Mouse (Mus musculus) frontal cortex, postnatal 36 days (tissue): ENCODE results near the gene Ccdc154.
"Not testable (repeated sequence)": the region's sequence is repeated elsewhere in the genome, so short reads cannot be mapped to it uniquely, and the experiment has no call there.

Experiments
- DNase-seq, 2 experiments: peaks; one replicate each; pipeline ENCODE4 v3.0.0; 2022; ENCODE audit warnings: low spot score in 2 of 2

Gene Ccdc154

GRCm38 (mm10) chr17:25162161-25162560 is at the start of gene Ccdc154:
Gene Ccdc154 (plus strand): TSS chr17:25162461.
- no peak for DNase-seq

GRCm38 (mm10) chr17:25114908-25115645 is 47.2 kb upstream of the Ccdc154 start:
- DNase-seq: no peak

- DNase-seq: peak; percentile 91 to 93
Measured at GRCm38 (mm10) chr17:25115664-25116432, 46.4 kb upstream of the Ccdc154 start, which contains the start of gene Telo2. Gene Telo2 (minus strand): TSS chr17:25115967.

GRCm38 (mm10) chr17:25117263-25117662 is 45.0 kb upstream of the Ccdc154 start:
- no peak for DNase-seq

GRCm38 (mm10) chr17:25120406-25120805 is 41.9 kb upstream of the Ccdc154 start, which contains the start of gene Ptx4:
Gene Ptx4 (plus strand): TSS chr17:25120760.
- DNase-seq: no peak

GRCm38 (mm10) chr17:25123979-25124378 is 38.3 kb upstream of the Ccdc154 start:
- DNase-seq: no peak

GRCm38 (mm10) chr17:25125442-25126060 is 36.7 kb upstream of the Ccdc154 start:
- DNase-seq: not testable (repeated sequence)

GRCm38 (mm10) chr17:25127079-25127478 is 35.2 kb upstream of the Ccdc154 start:
- DNase-seq: no peak

- no peak for DNase-seq
Measured at GRCm38 (mm10) chr17:25127681-25128080, 34.6 kb upstream of the Ccdc154 start.

- DNase-seq: no peak
Measured at GRCm38 (mm10) chr17:25130060-25130459, 32.2 kb upstream of the Ccdc154 start.

- peak; percentile 96 to 98 for DNase-seq
Measured at GRCm38 (mm10) chr17:25133275-25133698, 29.0 kb upstream of the Ccdc154 start, which contains the start of gene Clcn7. Gene Clcn7 (plus strand): TSS chr17:25133391.

- DNase-seq: no peak
Measured at GRCm38 (mm10) chr17:25135622-25136021, 26.6 kb upstream of the Ccdc154 start.

GRCm38 (mm10) chr17:25138803-25139202 is 23.5 kb upstream of the Ccdc154 start:
- no peak for DNase-seq

GRCm38 (mm10) chr17:25139960-25140359 is 22.3 kb upstream of the Ccdc154 start:
- DNase-seq: no peak

GRCm38 (mm10) chr17:25163387-25163786 is 1.1 kb downstream of the Ccdc154 start:
- DNase-seq: no peak

- no peak for DNase-seq
Measured at GRCm38 (mm10) chr17:25164770-25165169, 2.5 kb downstream of the Ccdc154 start.

- no peak for DNase-seq
Measured at GRCm38 (mm10) chr17:25165970-25166671, 3.9 kb downstream of the Ccdc154 start.

GRCm38 (mm10) chr17:25169706-25170105 is 7.4 kb downstream of the Ccdc154 start:
- DNase-seq: no peak

- DNase-seq: no peak
Measured at GRCm38 (mm10) chr17:25172558-25172957, 10.3 kb downstream of the Ccdc154 start.

GRCm38 (mm10) chr17:25175411-25175810 is 13.2 kb downstream of the Ccdc154 start, which contains the start of gene Gm38655:
Gene Gm38655 (minus strand): TSS chr17:25175471.
- no peak for DNase-seq

GRCm38 (mm10) chr17:25183232-25183631 is 21.0 kb downstream of the Ccdc154 start:
- no peak for DNase-seq
